Mouse (Mus musculus) brain, embryonic 14.5 days (tissue): Measurements from ENCODE around the gene Bach1.

ENCODE experiments used
- CTCF ChIP-seq: fragments of 200-500 bp; IDR thresholded peaks from 2 replicates; pipeline ENCODE4 v1.5.1; 2012; ENCODE audit warnings: inconsistent platforms, mild to moderate bottlenecking, moderate library complexity, borderline replicate concordance; ENCODE audit not compliant: insufficient read depth, insufficient read length; ENCODE audit errors: extremely low read depth
- POLR2A ChIP-seq: fragments of 200-500 bp; IDR thresholded peaks from 2 replicates; pipeline ENCODE4 v1.6.1; 2012; ENCODE audit warnings: mild to moderate bottlenecking, inconsistent platforms, borderline replicate concordance; ENCODE audit not compliant: poor library complexity, insufficient read depth, insufficient read length, severe bottlenecking; ENCODE audit errors: extremely low read depth

DNA sequence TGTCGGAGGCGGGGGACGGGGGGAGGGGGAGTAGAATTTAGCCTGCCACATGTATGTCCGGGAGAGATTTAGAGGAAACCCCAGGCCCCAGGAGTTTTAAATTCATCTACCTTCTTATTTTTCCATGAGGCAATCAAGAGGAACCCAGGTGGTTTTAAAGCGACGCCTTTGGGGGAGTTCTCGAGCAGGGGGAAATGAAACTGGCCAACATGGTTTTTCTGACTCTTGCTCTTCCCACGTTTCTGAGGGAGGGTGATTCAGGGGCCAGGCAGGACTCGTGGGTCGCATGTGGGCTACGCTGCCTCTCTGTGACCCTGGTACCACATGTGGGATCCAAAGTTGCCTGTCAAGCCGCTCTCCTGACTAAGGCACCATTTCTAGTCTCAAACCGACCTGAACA lies 45.8 kb upstream of the Bach1 start:
- TF ChIP-seq CTCF = no peak
- TF ChIP-seq POLR2A = no peak
